Mouse (Mus musculus) inflammation-experienced regulatory T-cells, adult 6 months (primary cell): ENCODE measurements around the gene Sall4. TPM values are rescaled to one million over a fixed set of nuclear protein-coding genes. Genes with fewer than 3 reads are reported as not detected.
"Not testable (repeated sequence)": the region's sequence is repeated elsewhere in the genome, so short reads cannot be mapped to it uniquely, and the experiment has no call there.

Experiments used
- ATAC-seq: one replicate; pipeline ENCODE4 v1.8.0; 2017
- polyA plus RNA-seq, 3 experiments: library from polyadenylated mRNA; unstranded; fragments of 100-300 nt; shearing (Covaris generic); gene quantifications; one replicate each; pipeline ENCODE4 v1.2.1; 2017

The Sall4 gene
- polyA plus RNA-seq, 3 experiments from 2014 or later: 0.13 TPM; not detected in 2

DNA sequence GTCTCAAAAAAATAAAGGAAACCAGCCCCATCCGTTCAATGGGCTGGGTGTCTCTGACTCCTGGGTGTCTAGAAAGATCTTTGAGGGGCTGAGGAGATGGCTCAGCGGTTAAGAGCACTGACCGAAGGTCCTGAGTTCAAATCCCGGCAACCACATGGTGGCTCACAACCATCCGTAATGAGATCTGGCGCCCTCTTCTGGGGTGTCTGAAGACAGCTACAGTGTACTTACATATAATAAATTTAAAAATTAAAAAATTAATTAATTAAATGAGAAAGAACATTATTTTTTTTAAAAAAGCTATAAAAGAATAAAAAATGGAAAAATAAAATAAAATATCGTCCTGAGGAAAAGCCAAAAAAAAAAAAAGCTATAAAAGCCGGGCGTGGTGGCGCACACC lies 23.3 kb downstream of the Sall4 start:
- not testable (repeated sequence) for ATAC-seq

DNA sequence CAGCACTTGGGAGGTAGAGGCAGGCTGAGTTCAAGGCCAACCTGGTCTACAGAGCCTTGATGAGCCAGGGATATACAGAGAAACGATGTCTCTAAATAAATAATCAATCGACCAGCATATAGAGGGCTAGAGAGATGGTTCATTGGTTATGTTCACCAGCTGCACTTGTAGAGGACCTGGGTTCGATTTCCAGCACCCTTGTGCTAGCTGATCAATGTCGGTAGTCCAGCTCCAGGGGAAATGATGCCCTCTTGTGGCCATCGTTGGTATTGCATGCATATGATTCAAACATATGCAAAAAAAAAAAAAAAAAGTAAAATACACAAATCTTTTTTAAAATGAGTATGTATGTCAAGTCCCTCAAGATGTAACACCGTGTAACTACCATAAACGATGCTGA lies 25.1 kb downstream of the Sall4 start:
- peak; percentile 4 for ATAC-seq

DNA sequence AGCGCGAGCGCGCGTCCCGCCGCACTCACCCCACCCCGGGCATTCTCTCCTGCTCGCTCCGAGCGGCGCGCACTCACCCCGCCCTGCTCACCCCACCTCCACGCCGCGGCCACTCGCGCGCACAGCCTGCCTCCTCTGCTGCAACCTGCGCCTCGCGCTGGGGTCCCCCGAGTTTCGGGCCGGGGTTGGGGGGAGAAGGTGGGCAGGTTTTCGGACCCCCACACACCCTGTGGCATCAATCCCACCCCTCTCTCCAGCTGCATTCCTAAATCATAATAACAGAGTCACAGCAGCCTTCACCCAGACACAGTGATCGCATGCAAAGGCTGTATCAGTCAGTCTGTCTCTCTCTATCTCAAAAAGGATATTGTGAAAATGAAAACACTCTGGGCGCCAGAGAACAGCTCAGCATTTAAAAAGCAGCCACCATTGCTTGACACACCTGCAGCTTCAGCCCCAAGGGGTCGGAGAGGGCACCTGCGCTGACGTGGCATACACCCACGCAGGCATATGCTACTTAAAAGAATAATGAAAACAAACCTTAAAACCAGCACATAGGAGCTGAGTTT lies 25.6 kb downstream of the Sall4 start, which contains the start of gene Atp9a:
Gene Atp9a (minus strand): TSS at position 351 of the 569 bp plus-strand sequence.
- ATAC-seq: peak; percentile 68

DNA sequence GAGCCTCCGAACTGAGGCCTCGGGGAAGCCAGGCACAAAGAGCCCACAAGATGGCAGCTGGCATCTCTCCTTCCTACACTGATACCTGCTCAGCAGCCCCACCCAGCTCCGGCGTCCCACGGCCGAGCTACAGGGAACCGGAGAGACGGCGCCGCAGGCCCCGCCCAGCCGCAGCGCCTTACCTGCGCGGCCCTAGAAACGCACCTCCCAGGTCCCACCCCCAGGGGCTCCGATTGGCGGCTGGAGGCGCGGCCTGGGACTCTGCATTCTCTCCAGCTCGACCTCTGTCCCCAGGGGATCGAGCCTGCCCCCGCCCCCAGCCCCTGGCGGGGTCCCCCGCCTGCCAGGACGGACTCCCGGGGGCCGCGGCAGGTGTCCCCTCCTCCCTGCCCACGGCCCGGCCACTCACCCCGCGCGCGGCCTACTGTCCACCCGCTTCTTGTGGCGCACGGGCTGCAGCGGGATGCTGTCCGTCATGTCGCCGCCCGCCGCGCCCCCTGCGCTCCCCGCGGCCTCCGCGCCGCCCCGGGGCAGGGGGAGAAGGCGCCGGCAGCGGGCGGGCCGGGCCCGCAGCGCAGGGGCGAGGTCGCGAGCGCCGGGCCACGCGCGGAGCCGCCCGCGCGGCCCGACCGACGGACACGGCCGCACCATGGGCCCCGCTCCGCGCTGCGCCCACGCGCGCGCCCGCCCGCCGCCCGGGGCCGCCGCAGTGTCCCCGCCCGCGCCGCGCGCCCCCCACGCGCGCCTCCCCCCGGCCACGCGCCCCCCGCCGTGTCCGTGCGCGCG lies 26.3 kb downstream of the Sall4 start:
- peak; percentile 69 for ATAC-seq

DNA sequence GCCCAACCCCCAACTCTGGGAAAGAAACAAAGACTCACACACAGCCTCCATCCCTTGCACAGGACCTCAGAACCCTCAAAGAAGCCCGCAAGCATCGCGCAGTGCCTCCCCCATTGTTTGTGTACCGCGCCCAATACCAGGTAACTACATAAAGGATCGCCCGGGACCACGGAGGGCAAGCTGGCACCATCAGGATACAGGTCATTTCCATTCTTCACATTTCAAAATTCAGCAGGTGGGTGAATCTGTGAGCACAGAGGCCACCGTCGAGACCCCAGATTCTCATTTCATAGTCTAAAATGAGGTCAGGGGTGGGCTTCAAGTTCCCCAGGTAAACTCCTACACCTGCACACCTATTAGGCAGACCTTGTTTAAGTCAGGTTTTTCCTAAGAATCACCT lies 27.2 kb downstream of the Sall4 start:
- no peak for ATAC-seq

DNA sequence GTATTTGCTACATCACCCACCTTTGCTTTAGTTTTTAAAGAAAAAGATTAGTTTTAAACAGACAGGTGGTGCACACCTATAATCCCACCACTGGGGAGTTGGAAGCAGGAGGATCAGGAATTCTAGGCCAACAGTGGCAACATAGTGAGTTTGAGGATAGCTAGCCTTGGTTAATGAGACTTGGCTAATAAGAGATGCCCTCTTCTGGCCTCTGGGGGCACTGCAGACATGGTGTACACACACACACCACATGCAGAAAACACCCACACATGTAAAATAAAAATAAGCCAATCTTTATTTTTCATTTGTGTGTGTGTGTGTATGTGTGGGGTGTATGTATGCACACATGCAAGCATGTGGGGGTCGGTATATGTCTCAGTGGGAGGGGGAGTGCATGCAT lies 28.9 kb downstream of the Sall4 start:
- no peak for ATAC-seq

DNA sequence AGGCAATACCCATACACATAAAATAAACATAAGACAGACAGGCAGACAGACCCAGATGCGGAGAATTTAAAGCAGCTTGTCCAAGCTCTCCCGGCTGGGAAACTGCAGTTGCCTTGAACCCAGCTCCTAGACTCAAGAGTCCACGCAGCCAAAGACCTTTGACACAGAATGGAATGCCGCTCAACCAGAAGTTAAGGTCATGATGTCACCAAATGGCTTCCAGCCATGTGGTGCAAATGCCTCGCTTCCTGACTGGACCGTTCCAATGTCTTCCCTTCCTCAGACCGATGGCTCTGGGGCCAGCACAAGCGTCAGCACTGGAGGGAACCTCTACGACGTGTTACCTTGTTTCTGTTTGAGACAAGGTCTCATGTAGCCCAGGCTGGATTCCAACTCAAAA lies 29.9 kb downstream of the Sall4 start:
- ATAC-seq: no peak

DNA sequence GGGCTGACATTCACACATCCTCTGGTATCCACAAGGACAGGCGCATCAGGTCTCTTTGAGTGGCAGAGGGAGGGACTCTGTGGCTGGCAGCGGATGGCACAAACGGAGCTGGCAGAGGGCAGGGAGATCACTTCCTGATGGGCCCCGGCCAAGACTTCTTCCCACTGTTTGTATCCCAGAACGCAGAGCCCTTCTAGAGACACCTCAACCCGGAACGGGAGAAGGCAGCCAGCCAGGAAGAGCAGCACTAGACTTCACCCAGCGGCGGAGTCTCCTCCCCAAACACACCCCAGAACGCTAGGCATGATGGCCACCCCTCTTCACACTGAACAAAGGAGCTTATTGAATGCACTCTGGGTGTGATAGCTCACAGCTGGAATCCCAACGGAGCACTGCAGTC lies 33.7 kb downstream of the Sall4 start:
- no peak for ATAC-seq

DNA sequence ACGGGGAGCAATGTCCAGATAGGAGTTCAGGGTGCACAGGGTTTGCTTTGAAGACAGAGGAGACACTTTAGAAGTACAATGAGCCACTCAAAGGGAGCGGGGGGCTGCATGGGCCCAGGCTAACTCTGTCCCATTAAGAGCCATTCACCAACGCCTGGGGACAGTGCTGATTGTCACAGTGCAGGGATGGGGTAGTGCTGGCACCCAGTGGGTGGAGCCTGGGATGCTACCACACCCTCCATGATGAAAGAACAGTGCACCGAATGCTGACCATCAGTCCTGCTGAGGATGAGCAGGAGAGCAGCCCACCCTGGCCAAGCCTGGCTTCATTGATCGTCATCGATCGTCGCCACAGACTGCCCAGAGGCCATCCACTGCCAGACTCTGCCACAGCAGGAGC lies 36.5 kb downstream of the Sall4 start:
- no peak for ATAC-seq

DNA sequence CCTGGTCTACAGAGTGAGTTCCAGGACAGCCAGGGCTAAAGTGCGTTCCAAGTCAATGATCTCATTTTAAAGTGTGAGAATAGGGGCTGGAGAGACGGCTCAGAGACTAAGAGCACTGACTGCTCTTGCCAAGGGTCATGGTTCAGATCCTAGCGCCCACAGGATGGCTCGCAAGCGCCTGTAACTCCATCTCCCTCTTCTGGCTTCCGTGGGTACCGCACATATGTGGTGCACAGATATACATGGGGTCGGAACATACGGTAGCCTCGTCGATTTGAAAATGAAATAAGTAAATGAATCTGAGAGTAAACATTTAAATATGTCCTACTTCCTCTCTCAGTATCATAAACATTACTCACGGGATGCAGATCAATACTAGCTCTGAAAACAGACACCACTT lies 38.0 kb downstream of the Sall4 start:
- no peak for ATAC-seq

DNA sequence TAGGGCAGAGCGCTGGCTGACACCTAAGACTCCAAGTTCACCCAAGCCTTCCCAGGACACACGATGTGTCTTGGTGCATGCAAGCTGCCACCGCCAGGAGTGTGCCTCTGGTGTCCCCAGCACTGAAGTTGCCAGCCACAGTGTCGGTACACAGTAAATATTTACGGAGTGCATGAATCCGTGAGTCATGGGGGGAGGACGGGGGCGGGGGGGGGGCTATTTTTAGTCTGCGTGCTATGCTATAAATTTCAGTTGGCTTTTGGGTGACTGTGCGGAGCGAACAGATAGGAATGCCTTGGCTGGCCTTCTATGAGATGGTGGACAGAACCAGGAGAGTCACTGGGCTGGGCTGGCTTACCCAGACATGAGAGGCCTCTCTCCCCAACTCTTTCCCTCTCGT lies 39.7 kb downstream of the Sall4 start:
- no peak for ATAC-seq

DNA sequence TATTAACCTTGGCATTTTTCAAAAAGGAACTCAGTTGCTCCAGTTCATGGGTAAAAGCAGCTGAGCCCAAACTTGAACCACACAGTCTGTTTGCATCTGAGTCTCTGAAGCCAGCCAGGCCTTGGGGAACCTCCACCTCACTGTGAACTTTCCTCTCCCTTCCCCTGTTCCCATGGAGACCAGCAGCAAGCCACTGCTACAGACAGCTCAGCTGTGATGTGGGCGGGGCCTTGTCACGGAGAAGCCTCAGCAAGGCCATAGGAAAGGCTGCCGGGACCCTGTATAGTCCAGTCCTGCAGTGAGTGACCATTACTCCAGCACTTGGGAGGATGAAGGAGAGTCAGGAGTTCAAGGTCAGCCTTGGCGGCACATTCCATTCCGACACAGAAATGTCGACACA lies 41.7 kb downstream of the Sall4 start:
- ATAC-seq: no peak

DNA sequence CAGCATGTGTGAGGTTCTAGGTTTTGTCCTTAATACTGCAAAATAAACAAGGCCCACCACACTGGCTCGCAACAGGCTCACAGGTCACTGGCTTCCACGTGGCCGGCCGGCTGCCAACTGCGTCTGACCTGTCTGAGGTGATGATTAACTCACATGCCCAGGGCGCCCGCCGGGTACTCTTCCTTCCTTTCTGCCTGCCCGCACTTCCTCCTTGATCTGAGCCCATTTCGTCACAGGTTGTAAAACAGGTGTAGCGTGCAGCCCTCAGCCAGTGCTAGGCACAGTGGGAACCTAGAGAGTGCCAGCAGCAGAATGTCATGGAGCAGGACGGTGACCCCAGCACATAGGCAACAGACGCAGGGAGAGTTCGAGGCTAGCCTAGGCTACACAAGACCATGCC lies 46.4 kb downstream of the Sall4 start:
- no peak for ATAC-seq

DNA sequence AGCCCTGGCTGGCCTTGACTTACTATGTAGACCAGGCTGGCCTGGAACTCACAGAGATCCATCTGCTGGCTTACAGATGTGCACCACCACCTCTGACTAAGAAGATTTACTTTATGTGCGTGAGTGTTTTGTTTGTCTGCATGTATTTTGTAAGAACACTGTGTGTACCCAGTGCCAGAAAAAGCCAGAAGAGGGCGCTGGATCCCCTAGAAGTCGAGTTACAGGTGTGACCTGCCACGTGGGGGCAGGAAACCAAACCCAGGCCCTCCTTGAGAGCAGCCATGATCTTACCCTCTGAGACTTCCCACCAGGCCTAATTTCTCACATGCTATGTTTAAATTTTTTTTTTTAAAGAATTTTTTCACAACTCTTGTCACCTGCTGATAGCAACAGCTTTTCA lies 48.0 kb downstream of the Sall4 start:
- ATAC-seq: no peak

DNA sequence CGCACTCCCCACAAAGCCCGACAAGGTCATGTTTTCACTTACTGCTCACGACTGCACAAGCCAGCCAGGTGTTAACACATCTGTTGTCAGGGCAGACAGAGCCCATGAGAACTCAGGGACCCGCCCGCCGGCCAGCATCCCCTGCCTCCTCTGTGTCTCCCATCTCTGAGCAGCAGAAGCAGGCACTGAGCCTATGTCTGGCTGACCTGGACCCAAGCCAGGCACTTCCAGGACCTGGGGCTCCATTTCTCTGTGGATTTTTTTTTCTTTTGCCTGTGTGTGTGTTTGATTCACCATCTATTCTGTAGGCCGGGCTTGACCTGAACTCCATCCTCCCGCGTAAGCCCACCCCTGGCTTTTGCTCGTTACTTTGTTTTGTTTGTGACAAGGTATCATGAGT lies 49.0 kb downstream of the Sall4 start:
- ATAC-seq: no peak

DNA sequence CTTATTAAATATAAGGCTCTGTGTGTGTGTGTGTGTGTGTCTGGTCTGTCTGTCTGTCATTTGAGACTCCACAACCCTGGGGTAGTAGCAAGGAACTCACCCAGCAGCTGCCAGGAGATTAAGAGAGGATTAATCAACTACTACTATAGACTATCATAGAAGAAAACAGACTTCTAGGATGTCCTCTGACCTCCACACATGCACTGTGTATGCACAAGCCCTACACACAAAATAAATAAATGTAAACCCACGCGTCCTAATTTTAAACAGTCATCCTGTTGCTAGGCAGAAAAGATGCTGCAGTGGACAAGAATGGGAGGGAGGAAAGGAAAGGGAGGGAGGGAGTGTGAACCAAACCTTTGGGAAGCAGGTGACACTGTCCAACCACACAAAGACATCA lies 49.5 kb downstream of the Sall4 start:
- no peak for ATAC-seq

DNA sequence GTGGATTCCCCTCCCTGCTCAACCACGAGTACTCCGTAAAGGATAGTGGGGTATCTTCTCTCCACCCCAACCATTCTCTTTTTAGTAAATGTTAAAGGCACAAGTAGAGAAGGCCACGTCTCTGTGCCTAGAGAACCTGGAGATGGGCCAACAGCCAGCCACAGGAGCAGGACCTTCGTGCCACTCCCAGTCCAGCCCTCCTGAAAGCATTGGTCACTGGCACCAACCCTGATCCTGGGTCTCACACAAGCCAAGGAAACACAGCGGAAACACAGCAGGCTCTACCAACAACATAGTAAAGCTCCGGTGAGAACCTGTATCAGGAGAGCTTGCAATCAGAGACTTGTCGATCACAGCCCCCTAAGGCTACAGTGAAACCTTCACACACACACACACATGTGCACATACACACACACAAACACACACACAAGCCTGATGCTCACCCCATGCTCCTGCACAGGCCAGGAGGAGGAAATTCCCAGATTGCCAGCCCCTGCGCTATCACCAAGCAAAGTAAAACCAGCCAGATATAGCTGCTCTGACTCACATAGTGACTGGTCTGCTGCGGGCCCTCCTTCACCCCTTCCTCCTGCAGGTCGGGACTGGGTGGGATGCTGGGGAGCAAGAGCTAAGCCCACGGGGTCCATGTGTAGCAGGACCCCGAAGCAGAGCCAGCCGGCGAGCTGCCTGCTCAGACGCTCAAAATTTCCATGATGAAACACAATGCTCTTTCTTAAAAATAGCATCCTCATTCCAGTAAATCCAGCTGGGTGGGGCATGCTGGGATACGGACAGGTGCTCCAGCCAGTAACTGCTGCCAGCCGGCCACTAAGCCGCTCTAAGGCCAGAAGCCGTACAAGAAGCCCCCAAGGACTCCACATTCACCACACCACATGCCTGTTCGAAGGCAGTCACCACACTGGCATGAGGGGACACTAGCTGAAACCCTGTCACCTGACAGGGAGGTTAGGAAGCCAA lies 55.3 kb downstream of the Sall4 start:
- ATAC-seq: no peak

DNA sequence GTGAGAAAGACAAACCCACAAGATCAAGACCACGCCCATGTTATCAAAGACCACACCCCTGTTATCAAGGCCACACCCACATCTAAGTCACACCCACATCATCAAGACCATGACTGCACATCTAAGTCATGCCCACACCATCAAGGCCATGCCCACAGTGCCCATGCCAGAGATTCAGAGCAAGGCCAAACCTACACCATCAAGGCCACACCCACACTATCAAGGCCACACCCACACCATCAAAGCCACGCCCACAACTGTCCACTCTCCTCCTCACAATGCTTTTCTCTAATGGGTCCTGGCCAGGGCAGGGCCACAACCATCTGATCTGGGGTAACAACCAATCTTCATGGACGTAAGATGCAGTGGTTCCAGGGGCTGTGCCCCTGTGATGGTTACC lies 56.8 kb downstream of the Sall4 start:
- ATAC-seq: no peak

DNA sequence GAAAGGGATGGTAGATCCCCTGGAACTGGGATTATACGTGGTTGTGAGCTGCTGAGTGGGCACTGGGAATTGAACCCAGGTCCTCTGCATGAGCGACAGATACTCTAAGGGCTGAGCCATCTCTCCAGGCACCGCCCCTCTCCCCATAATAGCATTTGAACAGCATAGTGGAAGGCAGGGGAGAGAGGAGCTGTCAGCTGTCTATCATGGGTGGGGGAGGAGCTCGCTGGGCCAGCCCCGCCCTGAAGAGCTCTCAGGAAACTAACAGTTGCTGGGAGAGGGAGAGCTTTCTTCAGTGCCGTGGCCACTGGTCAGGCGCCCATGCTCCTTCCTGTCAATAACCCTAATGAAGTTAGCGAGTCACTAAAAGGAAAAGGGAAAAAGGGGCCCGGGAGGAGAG lies 60.0 kb downstream of the Sall4 start:
- no peak for ATAC-seq

DNA sequence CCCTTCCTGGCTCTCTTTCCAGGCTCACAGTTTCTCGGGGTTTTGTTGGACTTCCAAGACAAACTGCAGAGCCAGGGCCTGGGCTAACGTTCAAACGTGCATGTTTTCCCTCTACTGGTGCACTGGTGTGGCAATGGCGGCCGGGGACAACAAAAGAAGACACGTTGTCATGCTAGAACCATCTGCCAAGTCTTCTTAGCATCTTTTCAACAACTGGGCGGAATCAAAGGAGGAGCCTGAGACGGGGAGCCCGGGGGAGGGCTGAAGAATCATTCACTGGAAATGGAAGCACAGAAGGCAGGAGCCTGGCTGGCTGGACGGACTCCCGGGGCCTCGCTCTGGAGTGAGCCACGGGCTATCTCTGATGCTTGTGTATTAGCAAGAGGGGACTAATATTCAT lies 65.5 kb downstream of the Sall4 start:
- no peak for ATAC-seq
